Mouse (Mus musculus) thymus, postnatal 25 days (tissue): ENCODE measurements around the gene Tmem262.
"Not testable (repeated sequence)": the region's sequence is repeated elsewhere in the genome, so short reads cannot be mapped to it uniquely, and the experiment has no call there.

Experiments used
- DNase-seq: peaks from one replicate; pipeline ENCODE4 v3.0.0; 2022

The Tmem262 gene

DNA sequence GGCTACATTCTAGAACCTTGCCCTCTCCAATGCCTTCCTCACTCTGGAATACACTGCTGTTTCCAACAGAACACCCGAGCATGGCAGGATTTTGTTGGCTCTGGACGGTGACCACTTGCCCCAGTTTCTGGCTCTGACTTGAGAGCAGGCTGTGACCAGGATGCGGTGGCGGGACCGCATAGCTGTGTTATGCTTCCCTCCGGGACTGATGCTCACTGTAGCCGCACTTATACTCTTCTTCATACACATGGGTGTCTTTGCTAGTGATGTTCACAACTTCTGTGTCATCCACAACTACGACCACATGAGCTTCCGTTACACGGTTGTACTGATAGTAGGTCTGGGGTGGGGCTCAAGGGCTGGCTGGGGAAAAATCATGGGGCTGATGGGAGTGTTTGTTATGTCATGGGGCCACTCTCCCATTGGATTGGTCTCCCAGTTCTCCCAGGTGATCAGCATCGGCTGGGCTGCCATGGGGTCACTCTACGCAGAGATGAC lies at the start of gene Tmem262:
Gene Tmem262, plus strand, starts transcription at position 51 of the 498 bp plus-strand sequence.
- no peak for DNase-seq

GRCm38 (mm10) chr19:6030520-6031280 lies 49.1 kb upstream of the Tmem262 start:
- DNase-seq, result no peak

DNA sequence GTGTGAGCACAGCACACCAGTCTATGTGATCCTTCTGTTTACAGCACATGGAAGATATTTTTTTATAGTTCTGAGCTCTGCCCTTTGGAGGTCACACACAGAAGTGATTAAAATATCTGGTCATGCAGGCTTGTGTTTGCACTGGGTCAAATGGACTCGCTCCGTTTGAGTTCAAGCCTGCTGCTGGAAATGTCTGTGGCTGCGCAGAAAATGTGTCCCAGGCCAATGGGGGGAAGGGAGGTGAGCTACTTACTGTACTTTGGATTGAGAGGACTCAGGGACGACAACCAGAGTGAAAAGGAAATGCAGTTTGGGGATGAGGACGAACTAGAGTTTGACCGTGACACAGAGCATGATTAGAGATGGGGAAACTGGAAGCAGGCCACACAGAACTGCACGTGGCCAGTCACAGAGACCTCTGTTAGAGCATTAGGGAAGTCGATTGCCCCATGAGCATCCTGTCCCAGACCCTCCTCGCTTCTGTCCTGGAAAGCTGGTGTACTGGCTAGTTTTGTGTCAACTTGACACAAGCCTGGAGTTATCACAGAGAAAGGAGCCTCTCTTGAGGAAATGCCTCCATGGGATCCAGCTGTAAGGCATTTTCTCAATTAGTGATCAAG lies 43.8 kb upstream of the Tmem262 start:
- DNase-seq, result no peak

DNA sequence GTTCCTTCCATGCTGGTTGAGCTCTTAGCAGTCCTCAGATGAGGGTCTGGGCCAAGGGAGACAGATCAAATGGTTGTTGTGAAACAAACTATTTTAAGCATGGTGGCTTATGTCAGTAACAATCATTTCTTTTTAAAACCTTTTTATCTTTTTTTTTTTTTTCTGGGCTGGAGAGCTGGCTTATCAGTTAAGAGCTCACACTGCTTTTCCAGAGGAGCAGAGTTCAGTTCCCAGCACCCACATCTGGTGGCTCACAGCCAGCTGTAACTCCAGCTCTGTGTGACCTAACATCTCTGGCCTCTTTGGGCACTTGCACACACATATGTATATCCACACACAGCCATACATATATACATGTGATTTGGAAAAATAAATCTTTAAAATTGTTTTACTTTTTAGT lies 42.1 kb upstream of the Tmem262 start:
- DNase-seq, result no peak

DNA sequence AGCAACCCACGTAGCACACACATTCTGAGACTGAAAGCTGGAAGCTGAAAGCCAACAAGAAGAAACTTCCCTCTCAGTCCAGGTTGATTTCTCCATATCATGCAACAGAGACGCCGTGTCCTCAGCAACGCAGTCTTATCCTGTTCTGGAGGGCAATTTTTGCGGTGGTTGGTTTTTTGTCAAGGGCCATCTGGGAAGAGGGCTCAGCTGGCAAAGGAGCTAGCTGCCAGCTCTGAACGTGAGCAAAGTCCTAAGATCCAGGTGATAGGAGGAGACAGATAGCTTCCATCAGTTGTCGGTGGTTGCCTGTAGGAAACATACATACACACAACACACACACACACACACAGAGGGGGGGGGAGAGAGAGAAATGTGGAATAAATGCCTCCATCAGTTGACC lies 41.5 kb upstream of the Tmem262 start:
- no peak for DNase-seq

- DNase-seq, result no peak
These were observed 39.8 kb upstream of the Tmem262 start for GRCm38 (mm10) chr19:6040002-6040401.

GRCm38 (mm10) chr19:6042293-6042692 lies 37.5 kb upstream of the Tmem262 start:
- DNase-seq, result no peak

DNA sequence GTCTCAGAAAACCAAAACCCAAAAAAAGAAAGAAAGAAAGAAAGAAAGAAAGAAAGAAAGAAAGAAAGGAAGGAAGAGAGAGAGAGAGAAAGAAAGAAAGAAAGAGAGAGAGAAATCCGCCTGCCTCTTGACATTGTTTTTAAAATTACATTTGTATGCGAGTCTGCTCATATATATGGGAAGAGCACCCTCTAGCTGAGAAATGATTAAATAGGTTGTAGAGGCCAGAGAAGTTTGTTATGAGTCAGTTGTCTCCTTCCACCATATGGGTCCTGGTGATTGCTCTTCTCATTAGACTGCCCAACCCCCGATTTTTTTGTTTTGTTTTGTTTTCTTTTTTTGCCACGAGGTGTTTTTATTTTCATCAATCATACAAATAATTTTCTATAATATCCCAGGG lies 35.7 kb upstream of the Tmem262 start:
- not testable (repeated sequence) for DNase-seq

- DNase-seq, result no peak
These were observed 34.2 kb upstream of the Tmem262 start for GRCm38 (mm10) chr19:6045366-6046293.

DNA sequence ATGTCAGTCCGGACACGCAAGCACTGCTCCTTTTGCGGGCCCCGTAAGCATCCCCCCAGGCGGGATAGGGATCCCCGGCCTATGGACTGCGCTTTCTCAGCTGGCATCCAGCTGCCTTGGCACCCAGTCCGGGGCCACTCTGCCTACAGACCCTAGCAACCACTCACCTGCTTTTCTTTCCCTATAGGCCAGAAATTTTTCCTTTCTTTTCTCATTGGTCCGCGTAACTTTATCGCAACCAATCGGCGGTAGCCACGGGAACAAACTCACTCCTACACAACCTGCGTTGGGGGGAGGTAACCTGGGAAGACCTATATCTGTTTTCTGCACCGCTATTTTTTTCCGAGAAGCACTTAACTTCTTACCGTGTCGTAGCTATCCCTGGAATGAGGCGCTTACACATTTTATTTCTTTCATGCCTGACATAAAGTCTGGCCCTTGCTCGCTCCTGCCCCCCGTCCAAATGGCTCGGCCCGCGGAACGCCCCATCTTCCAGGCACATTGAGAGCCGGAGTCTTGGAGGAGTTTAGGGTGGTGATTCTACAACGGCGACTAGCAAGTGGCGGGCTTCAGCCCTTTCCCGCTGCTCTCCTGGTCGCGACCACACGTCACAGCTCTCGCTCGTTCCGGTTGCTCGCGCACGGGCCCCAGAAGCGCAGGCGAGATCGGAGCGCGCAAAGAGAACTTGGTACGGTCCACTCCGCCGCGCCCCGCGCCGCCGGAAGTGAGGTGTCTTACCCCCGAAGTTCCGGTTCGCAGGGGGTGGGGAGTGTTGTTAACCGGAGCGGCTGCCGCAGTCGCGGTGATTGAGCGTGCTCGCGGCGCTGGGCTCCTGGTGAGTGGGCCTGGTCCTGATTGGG lies 33.3 kb upstream of the Tmem262 start, which contains the start of gene Syvn1:
Gene Syvn1, plus strand, starts transcription at position 283 of the 860 bp plus-strand sequence.
- DNase-seq, result peak; percentile 91

DNA sequence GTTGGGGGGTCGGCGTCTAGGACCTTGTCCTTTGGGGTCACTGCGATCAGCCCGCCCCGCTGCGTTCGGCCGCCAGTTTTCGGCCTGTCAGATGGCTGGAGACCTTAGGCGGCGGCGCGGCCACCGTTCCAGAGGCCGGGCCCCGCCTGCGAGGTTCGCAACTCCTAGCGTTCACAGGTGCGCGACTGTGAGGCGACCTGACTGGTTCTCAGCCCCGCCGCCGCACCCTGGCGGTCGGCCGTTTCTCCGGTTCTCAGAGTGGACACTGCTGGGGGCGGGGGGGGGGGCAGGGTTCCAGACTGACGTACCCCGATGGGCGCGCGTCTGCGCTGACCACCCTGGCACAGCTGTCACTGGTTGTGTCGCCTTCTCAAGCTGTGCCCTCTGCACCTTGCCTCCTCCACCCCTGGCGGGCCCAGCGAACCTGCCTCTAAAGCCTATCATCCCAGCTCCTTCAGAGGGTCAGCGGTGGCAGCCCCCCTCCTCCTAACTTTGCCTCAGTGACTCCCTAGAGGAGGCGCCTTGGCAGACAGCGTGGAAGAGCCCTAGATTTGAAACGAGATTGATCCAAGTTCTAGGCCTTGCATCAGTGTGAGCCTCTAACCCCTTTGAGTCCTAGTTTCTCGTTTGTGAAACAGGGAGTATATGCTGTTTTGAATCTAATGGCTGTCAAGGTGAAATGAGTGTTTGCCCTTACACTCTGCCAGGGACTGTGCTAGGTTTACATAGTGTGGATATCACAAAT lies 32.5 kb upstream of the Tmem262 start:
- no peak for DNase-seq

- DNase-seq, result no peak
These were observed 32.0 kb upstream of the Tmem262 start for GRCm38 (mm10) chr19:6047899-6048166.

GRCm38 (mm10) chr19:6048681-6049410 lies 31.0 kb upstream of the Tmem262 start:
- DNase-seq, result no peak

GRCm38 (mm10) chr19:6052516-6052915 lies 27.3 kb upstream of the Tmem262 start:
- no peak for DNase-seq

- no peak for DNase-seq
These were observed 25.5 kb upstream of the Tmem262 start for GRCm38 (mm10) chr19:6054296-6054695.

DNA sequence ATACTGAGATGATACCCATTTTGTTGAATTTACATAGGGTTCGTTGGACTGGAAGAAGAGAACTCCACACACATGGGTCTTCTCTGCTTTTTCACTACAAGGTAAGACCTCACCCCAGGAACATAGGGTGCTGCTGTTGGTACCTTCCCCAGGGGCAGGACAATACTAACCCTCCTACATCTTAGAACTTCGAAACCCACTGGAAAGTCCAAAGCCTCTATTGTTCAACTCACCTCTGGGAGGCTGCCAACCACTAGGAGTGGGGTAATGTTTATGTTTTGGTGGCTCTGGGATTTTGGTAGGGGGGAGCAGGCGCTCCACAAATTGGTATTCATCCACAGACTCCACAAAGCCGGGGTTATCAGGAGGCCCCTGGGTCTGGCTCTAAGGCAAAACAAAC lies 23.1 kb upstream of the Tmem262 start:
- no peak for DNase-seq

GRCm38 (mm10) chr19:6057313-6058096 lies 22.3 kb upstream of the Tmem262 start, which contains the start of the genes Mrpl49 and Fau:
Gene Mrpl49 (minus strand): TSS chr19:6057785.
Gene Fau (plus strand): TSS chr19:6057844.
- peak; percentile 99 for DNase-seq

- no peak for DNase-seq
These were observed 21.3 kb upstream of the Tmem262 start for GRCm38 (mm10) chr19:6058513-6058912.

- DNase-seq, result no peak
These were observed 20.9 kb upstream of the Tmem262 start for GRCm38 (mm10) chr19:6058966-6059365.

GRCm38 (mm10) chr19:6061021-6061533 lies 18.8 kb upstream of the Tmem262 start, which contains the start of gene Znhit2:
Gene Znhit2 (plus strand): TSS chr19:6061192.
- peak; percentile 94 for DNase-seq
